Mouse (Mus musculus) liver, embryonic 14.5 days (tissue): ENCODE measurements around the gene Tars2. TPM values are rescaled to one million over a fixed set of nuclear protein-coding genes. Genes with fewer than 3 reads are reported as not detected.

Source experiments
- ATAC-seq: fragments of 200-750 bp; cut with Nextera tagmentation; 2 replicates; pipeline ENCODE4 v1.8.0; 2017; ENCODE audit warnings: moderate number of reproducible peaks, mild to moderate bottlenecking, moderate library complexity; ENCODE audit not compliant: insufficient read depth
- DNase-seq, 3 experiments: peaks; one replicate each; pipeline ENCODE4 v3.0.0-alpha.2; 2012 to 2013; ENCODE audit warnings: low read depth in 3 of 3, low spot score in 3 of 3
- H3K27ac ChIP-seq: fragments of 300-500 bp; sonication (generic); 2 replicates; pipeline ENCODE4 v1.5.1; 2014; ENCODE audit warnings: moderate library complexity, mild to moderate bottlenecking, control low read depth, inconsistent platforms
- H3K27me3 ChIP-seq: fragments of 300-500 bp; sonication (generic); 2 replicates; pipeline ENCODE4 v1.6.1; 2014; ENCODE audit warnings: mild to moderate bottlenecking, low read length, moderate library complexity; ENCODE audit not compliant: control insufficient read depth, insufficient read depth
- H3K36me3 ChIP-seq: fragments of 300-500 bp; sonication (generic); replicated peaks from 2 replicates; pipeline ENCODE4 v1.6.1; 2014; ENCODE audit warnings: low read depth; ENCODE audit not compliant: control insufficient read depth, insufficient read depth
- H3K4me1 ChIP-seq, 2 experiments: fragments of 200-500 bp in 1 of 2; fragments of 300-500 bp in 1 of 2; sonication (generic) in 1 of 2; replicated peaks; 2 replicates each; pipeline ENCODE4 v1.6.1; 2012 to 2014; ENCODE audit warnings: antibody characterized with exemption in 1 of 2, inconsistent platforms in 1 of 2, low read length in 1 of 2; ENCODE audit not compliant: control insufficient read depth in 2 of 2, insufficient read depth in 2 of 2
- H3K4me2 ChIP-seq: fragments of 300-500 bp; sonication (generic); 2 replicates; pipeline ENCODE4 v1.6.1; 2014; ENCODE audit warnings: low read depth, mild to moderate bottlenecking, control low read depth, moderate library complexity
- H3K4me3 ChIP-seq, 2 experiments: fragments of 200-500 bp in 1 of 2; fragments of 300-500 bp in 1 of 2; sonication (generic) in 1 of 2; 2 replicates each; pipeline ENCODE4 v1.5.1; 2012 to 2014; ENCODE audit warnings: low read depth in 2 of 2, low read length in 2 of 2, mild to moderate bottlenecking in 2 of 2, control low read depth in 1 of 2, inconsistent platforms in 1 of 2, moderate library complexity in 1 of 2; ENCODE audit not compliant: insufficient read depth in 1 of 2
- H3K9ac ChIP-seq: fragments of 300-500 bp; sonication (generic); replicated peaks from 2 replicates; pipeline ENCODE4 v1.6.1; 2014; ENCODE audit warnings: mild to moderate bottlenecking, control low read depth, moderate library complexity
- H3K9me3 ChIP-seq: fragments of 300-500 bp; sonication (generic); 2 replicates; pipeline ENCODE4 v1.6.1; 2016; ENCODE audit warnings: low read length, mixed read lengths; ENCODE audit not compliant: control insufficient read depth
- CTCF ChIP-seq: IDR thresholded peaks from 2 replicates; pipeline ENCODE4 v1.5.1; 2016; ENCODE audit warnings: antibody characterized with exemption, low read depth, control low read depth
- EP300 ChIP-seq: IDR thresholded peaks from 2 replicates; pipeline ENCODE4 v1.6.1; 2016; ENCODE audit warnings: antibody characterized with exemption, low read depth
- WGBS: fragments of 180-500 bp; shearing (Covaris S2); extraction: QIAGEN DNeasy Blood & Tissue Kit; methylation state at CpG from one replicate; pipeline ENCODE4 v1.1.7; 2014; ENCODE audit not compliant: insufficient replicate concordance; 5-methylcytosine and 5-hydroxymethylcytosine counted together
- polyA plus RNA-seq, 2 experiments: library from polyadenylated mRNA; depleted of rRNA in 1 of 2; stranded (reverse) in 1 of 2; unstranded in 1 of 2; fragments of >200 nt; fragmentation: Nextera tagmentation in 1 of 2; extraction: Ambion mirVana in 1 of 2; gene quantifications; 2 replicates each; pipeline versions ENCODE4 v1.2.1 to v1.2.3; 2012 to 2014

Gene Tars2
- polyA plus RNA-seq, 2 experiments, result 19.9 to 37.1 TPM

GRCm38 (mm10) chr3:95732744-95733521 is 27.1 kb downstream of the Tars2 start:
- H3K4me2 ChIP-seq, result no peak overlapping the region
- H3K9me3 ChIP-seq, result no peaks in the 10 kb centered on the region
- ATAC-seq, result no peak; the same call in 1 of the 2 replicates
- DNase-seq, result no peak
- no peaks in the 10 kb centered on the region for H3K27me3 ChIP-seq
- no peak overlapping the region for H3K9ac ChIP-seq
- peaks cover 20 to 29% of the 10 kb centered on the region in 2 experiments for H3K4me1 ChIP-seq
- TF ChIP-seq CTCF (no peak), EP300 (no peak)
- H3K36me3 ChIP-seq, result no peaks in the 10 kb centered on the region
- no peak overlapping the region for H3K4me3 ChIP-seq
- no peak overlapping the region for H3K27ac ChIP-seq
- WGBS, result 62% methylated on average over 11 of the region's 11 CpGs

- Histone ChIP-seq H3K4me1 (peaks cover 20 to 29% of the 10 kb centered on the region in 2 experiments), H3K36me3 (no peaks in the 10 kb centered on the region), H3K4me2 (no peak overlapping the region), H3K27me3 (no peaks in the 10 kb centered on the region), H3K4me3 (no peak overlapping the region), H3K9me3 (no peaks in the 10 kb centered on the region), H3K27ac (no peak overlapping the region), H3K9ac (no peak overlapping the region)
- TF ChIP-seq EP300 (no peak), CTCF (no peak)
- ATAC-seq (no peak), DNase-seq (no peak)
- 83% methylated on average over 9 of the region's 9 CpGs for WGBS
Measured at GRCm38 (mm10) chr3:95732297-95732696, 27.7 kb downstream of the Tars2 start.

GRCm38 (mm10) chr3:95731802-95732201 is 28.2 kb downstream of the Tars2 start:
- H3K27me3 ChIP-seq, result no peaks in the 10 kb centered on the region
- 83% methylated on average over 4 of the region's 4 CpGs for WGBS
- H3K4me2 ChIP-seq, result no peak overlapping the region
- no peak overlapping the region for H3K27ac ChIP-seq
- ATAC-seq (no peak), DNase-seq (no peak)
- H3K9me3 ChIP-seq, result no peaks in the 10 kb centered on the region
- H3K36me3 ChIP-seq, result no peaks in the 10 kb centered on the region
- no peak overlapping the region for H3K9ac ChIP-seq
- no peak overlapping the region for H3K4me3 ChIP-seq
- TF ChIP-seq CTCF, result no peak
- no peak for TF ChIP-seq EP300
- peaks cover 20 to 29% of the 10 kb centered on the region in 2 experiments for H3K4me1 ChIP-seq

GRCm38 (mm10) chr3:95730431-95730830 is 29.6 kb downstream of the Tars2 start:
- no peak for TF ChIP-seq CTCF
- no peak overlapping the region for H3K9ac ChIP-seq
- H3K4me2 ChIP-seq, result no peak overlapping the region
- peaks cover 20 to 29% of the 10 kb centered on the region in 2 experiments for H3K4me1 ChIP-seq
- no peaks in the 10 kb centered on the region for H3K9me3 ChIP-seq
- WGBS, result 71% methylated on average over 7 of the region's 7 CpGs
- no peak for DNase-seq
- no peak for ATAC-seq
- no peak overlapping the region for H3K4me3 ChIP-seq
- no peak overlapping the region for H3K27ac ChIP-seq
- no peaks in the 10 kb centered on the region for H3K36me3 ChIP-seq
- no peaks in the 10 kb centered on the region for H3K27me3 ChIP-seq

- WGBS, result 67% methylated on average over 2 of the region's 2 CpGs
- TF ChIP-seq EP300 (no peak), CTCF (no peak)
Measured at GRCm38 (mm10) chr3:95728906-95729305, 31.1 kb downstream of the Tars2 start.

More at GRCm38 (mm10) chr3:95728906-95729305, 31.1 kb downstream of the Tars2 start:
- ATAC-seq, result no peak
- Histone ChIP-seq H3K27me3 (no peaks in the 10 kb centered on the region), H3K9ac (no peak overlapping the region), H3K4me3 (no peak overlapping the region), H3K4me2 (no peak overlapping the region), H3K36me3 (no peaks in the 10 kb centered on the region), H3K27ac (no peak overlapping the region), H3K4me1 (peaks cover 11 to 16% of the 10 kb centered on the region in 2 experiments), H3K9me3 (no peaks in the 10 kb centered on the region)
- no peak for DNase-seq
